Mouse (Mus musculus): ENCODE results near the gene Pet100.

Gene Pet100

GRCm38 (mm10) chr8:3625445-3625844 is 4.1 kb downstream of the Pet100 start, which contains the start of gene Pcp2:
Gene Pcp2 (minus strand): TSS chr8:3625545.
- DNase-seq (ENCODE audit: low spot score), result no peak

- DNase-seq (ENCODE audit: low spot score), result no peak
These were observed 5.6 kb downstream of the Pet100 start for GRCm38 (mm10) chr8:3626971-3627370.

GRCm38 (mm10) chr8:3628014-3628413 is 6.7 kb downstream of the Pet100 start:
- DNase-seq (ENCODE audit: low spot score), result peak; percentile 24

DNA sequence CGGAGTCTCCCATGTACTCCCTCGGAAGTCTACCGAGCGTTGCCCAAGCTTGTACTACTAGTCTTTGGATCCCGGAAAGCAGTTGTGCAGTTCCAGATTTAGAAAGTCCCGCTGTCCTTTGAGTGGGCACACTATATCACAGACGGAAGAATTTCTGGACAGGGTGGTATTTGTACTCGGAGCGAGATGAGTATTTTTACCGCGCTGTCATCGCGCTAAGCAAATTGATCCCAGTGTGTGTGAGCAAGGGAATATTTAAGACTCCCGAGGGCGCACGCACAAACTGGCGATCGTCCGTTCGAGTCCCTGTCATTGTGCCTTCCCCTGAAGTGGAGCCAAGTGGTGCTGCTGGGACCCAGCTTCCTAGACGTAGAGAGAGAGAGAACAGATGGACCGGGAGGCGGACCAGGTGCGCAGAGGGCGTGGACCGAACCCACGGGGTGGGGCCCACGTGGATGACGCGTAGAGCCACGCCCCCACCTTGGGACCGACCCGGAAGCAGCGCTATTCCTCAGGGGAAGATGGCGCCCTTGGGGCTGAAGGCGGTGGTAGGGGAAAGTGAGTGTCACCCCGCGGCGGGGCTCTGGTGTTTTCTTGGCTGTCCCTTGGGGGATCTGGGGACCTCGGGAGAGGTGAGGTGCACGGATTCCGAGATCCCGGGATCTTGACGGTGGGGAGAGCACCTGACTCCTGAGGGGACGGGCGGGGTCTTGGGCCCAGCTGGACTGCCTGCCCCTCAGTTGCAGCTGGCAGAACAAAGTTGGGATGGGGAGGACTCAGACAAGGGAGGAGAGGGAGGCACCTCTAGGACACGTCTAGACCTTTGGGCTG is 9.5 kb downstream of the Pet100 start, which contains the start of gene Stxbp2:
Gene Stxbp2, plus strand, starts transcription at position 309 of the 831 bp plus-strand sequence.
- peak; percentile 85 for DNase-seq (ENCODE audit: low spot score)

DNA sequence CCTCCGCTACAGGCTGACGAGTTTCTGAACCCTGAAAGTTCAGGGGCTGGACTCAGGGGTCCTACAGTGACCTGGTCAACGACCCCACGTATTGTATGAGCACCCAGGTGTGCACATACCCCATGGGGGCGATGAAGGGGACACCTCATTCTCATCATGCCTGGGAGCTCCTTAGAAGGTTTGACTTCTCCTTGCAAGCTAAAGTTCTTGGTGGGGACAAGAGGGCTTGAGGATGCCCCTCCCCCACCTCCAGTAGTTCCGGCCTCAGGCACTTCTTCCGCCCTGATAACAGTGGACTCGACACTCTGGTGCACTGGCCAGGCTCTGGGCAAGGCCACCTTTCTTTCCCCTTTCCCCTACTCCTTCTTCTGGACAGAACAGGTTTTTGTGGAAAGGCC is 10.1 kb downstream of the Pet100 start:
- DNase-seq (ENCODE audit: low spot score), result peak; percentile 47

- DNase-seq (ENCODE audit: low spot score), result peak; percentile 81
These were observed 24.5 kb downstream of the Pet100 start for GRCm38 (mm10) chr8:3645804-3646203.

DNA sequence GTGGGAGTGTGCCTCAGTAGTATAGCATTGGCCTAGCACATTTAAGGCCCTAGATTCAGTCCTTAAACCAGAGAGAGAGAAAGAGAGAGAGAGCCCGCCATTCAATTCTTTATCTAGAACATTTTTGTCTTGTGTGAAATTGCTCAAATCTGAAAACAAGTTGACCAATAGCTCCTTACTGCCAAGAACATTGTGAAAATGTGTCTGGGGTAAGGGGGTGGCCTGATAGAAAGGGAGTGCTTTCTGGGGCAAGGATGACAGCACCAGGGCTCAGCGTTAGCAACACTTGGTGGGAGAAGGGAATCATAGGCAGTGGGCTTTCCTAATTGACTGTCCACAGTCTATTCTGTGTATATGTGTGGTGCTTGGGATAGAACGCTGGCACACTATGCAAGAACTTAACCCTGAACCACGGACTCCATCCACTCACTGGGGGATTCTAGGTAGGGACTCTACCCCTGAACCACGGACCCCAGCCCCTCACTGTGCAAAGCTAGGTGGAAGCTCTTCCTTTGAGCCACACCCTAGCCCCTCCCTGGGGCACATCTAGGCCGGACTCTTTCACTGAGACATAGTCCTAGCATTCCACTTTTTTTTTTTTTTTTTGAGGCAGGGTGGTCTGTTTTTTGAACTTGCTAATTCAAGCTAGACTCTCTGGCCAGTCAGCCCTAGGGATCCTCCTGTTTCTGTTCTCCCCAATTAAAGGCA is 25.6 kb downstream of the Pet100 start:
- DNase-seq (ENCODE audit: low spot score), result peak; percentile 33

DNA sequence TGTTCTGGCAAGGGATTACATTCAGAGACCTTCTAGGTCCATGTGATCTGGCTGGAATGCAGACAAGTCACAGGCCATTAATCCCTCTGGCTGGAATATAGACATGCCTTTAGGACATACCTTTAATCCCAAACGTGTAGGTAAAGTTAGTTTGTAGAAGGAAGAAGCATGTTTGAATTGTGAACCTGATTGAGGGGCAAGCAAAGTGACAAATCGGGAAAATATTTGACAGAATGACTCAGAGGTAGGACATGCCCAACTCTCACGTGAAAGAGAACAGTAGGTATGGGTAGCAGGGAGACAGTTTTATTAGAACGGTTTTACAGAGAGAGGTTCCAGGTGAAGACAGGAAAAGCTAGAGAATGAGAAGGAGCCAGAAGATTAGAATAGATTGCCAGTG is 26.2 kb downstream of the Pet100 start:
- no peak for DNase-seq (ENCODE audit: low spot score)

GRCm38 (mm10) chr8:3648268-3648667 is 26.9 kb downstream of the Pet100 start:
- peak; percentile 38 for DNase-seq (ENCODE audit: low spot score)

- no peak for DNase-seq (ENCODE audit: low spot score)
These were observed 27.6 kb downstream of the Pet100 start for GRCm38 (mm10) chr8:3648990-3649389.

DNA sequence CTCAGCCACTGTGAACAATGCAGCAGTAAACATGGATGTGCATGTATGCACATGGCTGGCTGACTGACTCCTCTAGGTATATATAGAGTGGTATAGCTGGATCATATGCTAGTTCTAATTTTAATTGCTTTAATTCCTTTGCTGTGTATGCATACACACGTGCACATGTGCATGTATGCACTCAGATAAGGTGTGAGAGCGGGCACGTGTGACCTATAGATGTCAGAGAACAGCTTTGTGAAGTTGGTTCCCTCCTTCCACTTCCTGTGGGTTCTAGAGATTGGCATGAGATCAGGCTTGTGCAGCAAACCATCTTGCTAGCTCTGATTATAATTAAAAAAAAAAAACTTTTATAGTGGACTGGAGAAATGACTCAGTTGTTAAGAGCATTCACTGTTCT is 31.5 kb downstream of the Pet100 start:
- no peak for DNase-seq (ENCODE audit: low spot score)

DNA sequence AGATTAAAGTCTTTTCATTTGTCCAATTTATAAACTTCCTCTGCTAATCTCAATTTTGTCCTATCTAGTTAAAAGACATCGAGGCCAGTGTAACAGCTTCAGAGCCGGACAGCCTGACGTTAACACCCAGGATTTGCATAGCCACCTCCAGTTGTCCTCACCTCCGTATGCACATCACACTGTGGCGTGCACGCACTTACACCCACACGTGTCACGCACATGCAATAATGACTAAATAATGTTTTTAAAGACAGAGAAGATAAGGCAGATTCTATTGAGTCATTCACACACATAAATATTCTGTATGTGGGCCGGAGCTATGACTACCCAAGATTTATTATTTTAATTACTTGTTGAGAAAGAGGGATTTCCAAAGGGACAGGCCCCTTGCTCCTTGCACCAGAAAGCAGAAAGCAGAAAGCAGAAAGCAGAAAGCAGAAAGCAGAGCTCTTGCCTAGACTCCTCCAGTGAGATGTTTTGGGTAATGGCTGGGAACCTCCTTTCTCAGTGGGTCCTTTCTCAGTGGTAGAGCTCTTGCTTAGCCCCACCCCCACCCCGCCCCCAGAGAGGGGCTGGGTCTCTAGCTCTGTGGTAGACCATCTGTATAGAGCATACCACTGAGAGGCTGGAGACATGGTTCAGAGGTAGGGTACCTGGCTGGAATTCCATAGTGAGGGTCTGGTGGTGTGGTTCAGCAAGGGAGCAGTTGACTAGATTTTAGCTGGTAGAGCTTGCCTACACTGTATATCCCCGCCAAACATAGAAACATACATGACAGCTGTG is 33.6 kb downstream of the Pet100 start:
- DNase-seq (ENCODE audit: low spot score), result no peak

DNA sequence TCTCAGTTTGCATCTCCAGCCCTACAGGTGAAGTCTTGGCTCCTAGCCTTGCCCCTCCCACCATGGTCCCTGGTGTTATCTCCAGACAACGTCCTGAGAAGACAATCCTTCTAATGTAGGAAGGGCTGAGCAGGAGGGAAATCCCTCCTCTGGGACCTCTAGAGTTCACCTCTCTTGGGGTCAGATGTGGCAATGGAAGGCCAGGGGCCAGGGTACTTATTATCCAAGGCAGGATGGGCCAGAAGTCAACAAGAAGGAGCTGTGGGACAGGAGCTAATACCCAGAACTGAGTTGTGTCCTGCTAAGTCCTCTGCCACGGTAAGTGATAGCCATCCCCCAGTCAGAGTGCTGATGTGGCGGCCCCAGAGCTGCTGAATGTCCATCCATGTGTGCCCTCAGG is 34.2 kb downstream of the Pet100 start, which contains the start of gene Retn:
Gene Retn, plus strand, starts transcription at position 245 of the 400 bp plus-strand sequence.
- DNase-seq (ENCODE audit: low spot score), result no peak

DNA sequence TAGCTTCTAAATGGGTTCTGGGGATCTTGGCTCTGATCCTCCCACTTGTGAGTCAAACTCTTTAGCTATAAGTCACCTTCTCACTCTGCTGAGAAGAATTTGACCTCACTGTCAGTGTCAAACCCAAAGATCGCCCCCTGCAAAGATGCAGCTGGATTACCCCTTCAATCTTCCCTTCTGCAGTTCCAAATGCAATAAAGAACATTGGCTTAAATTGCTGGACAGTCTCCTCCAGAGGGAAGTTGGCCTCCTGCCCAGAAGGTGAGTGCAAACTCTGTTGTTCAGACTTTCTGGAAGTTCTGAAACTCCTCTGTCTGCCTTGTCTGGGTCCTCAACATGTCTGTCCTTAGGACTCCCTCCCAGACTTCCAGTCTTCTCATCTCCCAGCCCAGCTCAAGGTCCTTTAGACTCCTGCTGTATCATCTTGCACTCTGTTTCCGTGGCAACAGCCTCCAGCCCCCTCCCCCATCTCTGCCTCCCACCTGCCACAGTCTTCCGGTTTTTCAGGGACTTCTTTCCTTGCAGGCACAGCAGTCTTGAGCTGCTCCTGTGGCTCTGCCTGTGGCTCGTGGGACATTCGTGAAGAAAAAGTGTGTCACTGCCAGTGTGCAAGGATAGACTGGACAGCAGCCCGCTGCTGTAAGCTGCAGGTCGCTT is 35.5 kb downstream of the Pet100 start:
- no peak for DNase-seq (ENCODE audit: low spot score)

DNA sequence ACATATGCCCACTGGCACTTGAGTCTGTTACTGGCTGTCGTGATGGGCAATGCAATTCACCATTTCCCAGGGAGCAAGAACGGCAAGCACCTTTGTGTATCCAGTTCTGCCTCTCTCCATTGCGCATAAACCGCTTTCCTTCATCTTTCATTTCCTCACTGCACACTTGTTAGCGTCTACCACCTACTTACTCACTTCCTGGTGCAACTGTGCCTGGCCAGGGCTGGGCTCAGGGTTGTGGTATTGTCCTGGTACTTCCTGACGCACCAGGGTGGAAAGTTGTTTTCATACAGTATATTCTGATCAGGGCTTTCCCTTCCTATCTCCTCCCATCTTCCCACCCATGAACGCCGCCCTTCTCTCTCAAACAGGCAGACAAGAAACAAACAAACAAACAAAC is 39.5 kb downstream of the Pet100 start:
- peak; percentile 43 for DNase-seq (ENCODE audit: low spot score)

GRCm38 (mm10) chr8:3664405-3664804 is 43.1 kb downstream of the Pet100 start:
- peak; percentile 42 for DNase-seq (ENCODE audit: low spot score)

- no peak for DNase-seq (ENCODE audit: low spot score)
These were observed 44.2 kb downstream of the Pet100 start, which contains the start of gene Mcemp1 for GRCm38 (mm10) chr8:3665507-3665906. Gene Mcemp1 (plus strand): TSS chr8:3665754.

- DNase-seq (ENCODE audit: low spot score), result peak; percentile 48
These were observed 49.0 kb downstream of the Pet100 start for GRCm38 (mm10) chr8:3670388-3670787.

GRCm38 (mm10) chr8:3671980-3672491 is 50.7 kb downstream of the Pet100 start, which contains the start of gene Fcor:
Gene Fcor (minus strand): TSS chr8:3672362.
- DNase-seq (ENCODE audit: low spot score), result peak; percentile 85

- no peak for DNase-seq (ENCODE audit: low spot score)
These were observed 53.3 kb downstream of the Pet100 start for GRCm38 (mm10) chr8:3674671-3675070.
